Mouse (Mus musculus) lung, postnatal 0 days (tissue): ENCODE measurements around the gene Topors. TPM values are rescaled to one million over a fixed set of nuclear protein-coding genes. Genes with fewer than 3 reads are reported as not detected.
A peak's percentile ranks its signal among the peaks of the same experiment; 100 is the strongest.

Experiments
- ATAC-seq: fragments of 200-750 bp; cut with Nextera tagmentation; 2 replicates; pipeline ENCODE4 v1.8.0; 2017; ENCODE audit warnings: moderate library complexity
- DNase-seq: peaks from one replicate; pipeline ENCODE4 v3.0.0-alpha.2; 2016; ENCODE audit warnings: low spot score
- H3K27ac ChIP-seq: fragments of 300-500 bp; sonication (generic); 2 replicates; pipeline ENCODE4 v1.5.1; 2014; ENCODE audit warnings: antibody characterized with exemption, mild to moderate bottlenecking, low read length, mixed read lengths
- H3K27me3 ChIP-seq: fragments of 300-500 bp; sonication (generic); replicated peaks from 2 replicates; pipeline ENCODE4 v1.6.1; 2014; ENCODE audit warnings: low read length, mixed read lengths; ENCODE audit not compliant: insufficient read depth
- H3K36me3 ChIP-seq: fragments of 300-500 bp; sonication (generic); 2 replicates; pipeline ENCODE4 v1.6.1; 2014; ENCODE audit warnings: low read length, mixed read lengths; ENCODE audit not compliant: insufficient read depth
- H3K4me1 ChIP-seq: fragments of 300-500 bp; sonication (generic); 2 replicates; pipeline ENCODE4 v1.6.1; 2014; ENCODE audit warnings: antibody characterized with exemption, low read depth, low read length, mixed read lengths; ENCODE audit not compliant: insufficient read depth
- H3K4me2 ChIP-seq: fragments of 300-500 bp; sonication (generic); replicated peaks from 2 replicates; pipeline ENCODE4 v1.6.1; 2014; ENCODE audit warnings: low read depth, mild to moderate bottlenecking, low read length, moderate library complexity, mixed read lengths
- H3K4me3 ChIP-seq: fragments of 300-500 bp; sonication (generic); 2 replicates; pipeline ENCODE4 v1.5.1; 2014; ENCODE audit warnings: low read depth, low read length
- H3K9ac ChIP-seq: fragments of 300-500 bp; sonication (generic); replicated peaks from 2 replicates; pipeline ENCODE4 v1.6.1; 2014; ENCODE audit warnings: low read depth, mild to moderate bottlenecking
- H3K9me3 ChIP-seq: fragments of 300-500 bp; sonication (generic); 2 replicates; pipeline ENCODE4 v1.6.1; 2016; ENCODE audit warnings: low read length, mixed read lengths
- CTCF ChIP-seq: IDR thresholded peaks from 2 replicates; pipeline ENCODE4 v1.5.1; 2016; ENCODE audit warnings: antibody characterized with exemption, mild to moderate bottlenecking
- EP300 ChIP-seq: IDR thresholded peaks from 2 replicates; pipeline ENCODE4 v1.6.1; 2016; ENCODE audit warnings: antibody characterized with exemption, mild to moderate bottlenecking, control low read depth
- WGBS: fragments of 180-500 bp; shearing (Covaris S2); extraction: QIAGEN DNeasy Blood & Tissue Kit; methylation state at CpG from one replicate; pipeline ENCODE4 v1.1.7; 2014; 5-methylcytosine and 5-hydroxymethylcytosine counted together
- polyA plus RNA-seq: library from polyadenylated mRNA; unstranded; fragments of >200 nt; fragmentation: Nextera tagmentation; extraction: Ambion mirVana; gene quantifications from 2 replicates; pipeline ENCODE4 v1.2.1, GENCODE M21; 2015

Gene Topors
- polyA plus RNA-seq, 1 experiment from 2014 or later = 25.4 TPM

DNA sequence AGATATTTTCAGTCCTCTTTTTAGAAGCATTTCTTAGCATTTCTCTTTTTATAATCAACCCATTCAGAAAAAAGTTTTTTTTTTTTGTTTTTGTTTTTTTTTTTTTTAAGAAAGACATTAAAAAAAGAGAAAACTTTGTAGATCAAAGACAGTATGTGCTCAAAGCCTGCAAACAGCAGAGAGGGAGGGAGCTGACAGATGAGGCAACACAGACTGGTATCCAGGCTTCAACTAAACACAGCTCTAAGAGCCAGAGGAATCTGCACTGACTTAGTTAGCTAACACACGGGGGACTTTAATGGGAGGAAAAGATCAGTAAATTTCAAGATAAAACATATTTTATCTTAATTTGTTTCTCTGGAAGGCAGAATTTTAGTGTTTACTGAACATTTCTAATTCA, 5.3 kb downstream of the Topors start:
- no peak overlapping the region for H3K27ac ChIP-seq
- no peak overlapping the region for H3K9ac ChIP-seq
- no peak overlapping the region for H3K4me2 ChIP-seq
- DNase-seq = peak; percentile 72
- peaks cover 11% of the 10 kb centered on the region; the same call in 1 of the 2 replicates for H3K4me1 ChIP-seq
- TF ChIP-seq CTCF (no peak), EP300 (no peak)
- H3K9me3 ChIP-seq = no peaks in the 10 kb centered on the region
- no peaks in the 10 kb centered on the region for H3K27me3 ChIP-seq
- H3K4me3 ChIP-seq = no peak overlapping the region
- peaks cover 27% of the 10 kb centered on the region for H3K36me3 ChIP-seq
- 43% methylated on average over 1 of the region's 1 CpGs for WGBS
- no peak for ATAC-seq

DNA sequence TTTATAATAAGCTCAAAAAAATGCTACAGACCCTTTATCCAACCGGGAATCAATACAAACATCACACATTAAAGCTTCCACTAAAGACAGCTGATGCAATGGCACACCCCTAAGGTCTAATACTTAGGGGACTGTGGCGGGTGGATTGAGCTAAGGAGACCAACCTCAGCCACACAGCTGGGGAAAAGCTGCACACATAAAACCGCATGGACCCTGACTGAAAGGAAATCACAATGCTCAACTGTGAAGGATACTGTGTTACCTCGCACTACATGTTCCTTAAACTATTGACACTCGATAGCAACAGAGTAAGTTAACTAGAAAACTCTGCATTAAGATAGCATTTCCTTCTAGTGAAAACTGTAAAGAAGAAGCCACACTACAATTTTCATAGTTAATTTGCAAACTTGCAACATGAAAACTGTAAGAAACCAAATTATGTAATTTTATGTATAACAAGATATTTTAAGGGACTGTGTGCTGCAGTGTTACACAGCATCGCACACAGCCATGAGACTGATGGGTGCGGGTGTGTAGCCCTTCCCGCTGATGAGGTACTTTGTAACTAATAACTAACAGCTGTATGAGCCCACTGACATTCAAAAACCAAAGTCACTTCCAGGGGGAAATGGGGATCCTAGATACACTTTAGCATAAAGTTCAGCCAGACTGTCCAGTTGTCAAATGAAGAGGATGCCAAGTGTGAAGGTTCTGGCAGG, 15.1 kb downstream of the Topors start:
- no peak for DNase-seq
- no peak overlapping the region for H3K9ac ChIP-seq
- WGBS = 78% methylated on average over 8 of the region's 8 CpGs

DNA sequence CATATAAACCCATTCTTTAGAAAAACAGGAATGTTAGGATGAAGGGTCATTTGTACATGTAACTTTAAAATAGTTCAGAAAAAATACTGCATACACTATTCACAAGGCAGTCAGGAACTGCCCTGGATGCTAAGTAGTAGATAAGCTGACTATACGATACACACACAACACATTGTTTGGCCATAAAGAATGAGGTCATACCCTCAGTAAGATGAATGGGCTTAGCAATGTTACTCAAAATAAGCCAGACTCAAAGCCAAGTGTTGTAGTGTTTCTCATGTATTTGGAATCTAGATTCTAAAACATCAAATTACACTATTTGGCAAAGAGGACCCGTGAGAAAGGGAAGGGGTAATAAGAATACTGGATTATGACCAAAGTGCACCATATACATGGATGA, 15.9 kb downstream of the Topors start:
- Histone ChIP-seq H3K27me3 (no peaks in the 10 kb centered on the region), H3K4me3 (no peak overlapping the region), H3K27ac (no peak overlapping the region), H3K9ac (no peak overlapping the region), H3K9me3 (no peaks in the 10 kb centered on the region), H3K4me2 (no peak overlapping the region), H3K36me3 (no peaks in the 10 kb centered on the region), H3K4me1 (no peaks in the 10 kb centered on the region)
- DNase-seq (no peak), ATAC-seq (peak; percentile 56)
- WGBS = 43% methylated on average over 2 of the region's 2 CpGs
- TF ChIP-seq EP300 = no peak
- TF ChIP-seq CTCF = no peak

More for the DNA sequence above, 15.1 kb downstream of the Topors start:
- no peak for TF ChIP-seq EP300
- TF ChIP-seq CTCF = no peak
- H3K9me3 ChIP-seq = no peaks in the 10 kb centered on the region
- H3K4me2 ChIP-seq = no peak overlapping the region
- H3K27ac ChIP-seq = no peak overlapping the region
- no peaks in the 10 kb centered on the region for H3K36me3 ChIP-seq
- no peaks in the 10 kb centered on the region for H3K4me1 ChIP-seq
- no peak overlapping the region for H3K4me3 ChIP-seq
- no peaks in the 10 kb centered on the region for H3K27me3 ChIP-seq
- no peak for ATAC-seq

DNA sequence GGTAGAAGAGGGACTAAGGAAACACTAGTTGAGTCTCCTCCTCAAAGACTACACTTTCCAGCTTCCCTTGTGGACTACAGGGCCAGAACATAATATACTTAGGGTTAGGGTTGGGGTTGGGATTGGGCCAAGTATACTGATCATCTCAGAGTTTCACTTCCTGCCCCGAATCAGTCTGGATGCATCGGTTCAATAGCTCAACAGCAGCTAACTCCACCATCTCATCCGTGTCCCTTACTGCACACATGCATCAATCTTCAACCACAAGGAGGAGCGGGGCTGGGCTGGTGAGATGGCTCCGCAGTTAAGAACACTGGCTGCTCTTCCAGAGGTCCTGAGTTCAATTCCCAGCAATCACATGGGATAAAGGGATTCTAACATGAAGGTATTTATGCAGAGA, 18.7 kb downstream of the Topors start:
- H3K4me3 ChIP-seq = no peak overlapping the region
- no peaks in the 10 kb centered on the region for H3K36me3 ChIP-seq
- 85% methylated on average over 5 of the region's 5 CpGs for WGBS
- no peaks in the 10 kb centered on the region for H3K9me3 ChIP-seq
- DNase-seq (no peak), ATAC-seq (no peak)
- no peaks in the 10 kb centered on the region for H3K27me3 ChIP-seq
- no peak for TF ChIP-seq CTCF
- TF ChIP-seq EP300 = no peak
- no peak overlapping the region for H3K9ac ChIP-seq
- no peak overlapping the region for H3K4me2 ChIP-seq
- no peak overlapping the region for H3K27ac ChIP-seq
- no peaks in the 10 kb centered on the region for H3K4me1 ChIP-seq

DNA sequence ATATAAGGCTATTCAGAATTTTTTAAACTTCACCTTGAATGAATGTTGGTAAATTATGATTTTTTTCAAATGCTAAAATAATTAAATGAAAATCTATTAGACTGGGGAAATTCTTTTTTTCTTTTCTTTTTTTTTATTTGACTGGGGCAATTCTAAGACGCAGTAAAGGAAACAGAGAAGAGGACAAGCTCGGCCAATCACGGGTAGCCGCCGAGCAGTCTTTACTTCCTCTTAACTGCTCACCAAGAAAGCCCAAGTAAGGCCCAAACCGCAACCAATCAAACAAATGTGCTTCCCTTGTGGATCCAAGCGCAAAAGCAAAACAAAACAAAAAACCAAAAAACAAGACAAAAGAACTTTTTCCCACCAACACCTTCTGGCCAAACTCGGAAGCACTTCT, 25.6 kb downstream of the Topors start:
- H3K9me3 ChIP-seq = no peaks in the 10 kb centered on the region
- ATAC-seq = no peak
- H3K27me3 ChIP-seq = no peaks in the 10 kb centered on the region
- H3K4me2 ChIP-seq = no peak overlapping the region
- TF ChIP-seq CTCF (no peak), EP300 (no peak)
- 74% methylated on average over 8 of the region's 8 CpGs for WGBS
- DNase-seq = no peak
- no peak overlapping the region for H3K4me3 ChIP-seq
- H3K36me3 ChIP-seq = no peaks in the 10 kb centered on the region
- no peak overlapping the region for H3K9ac ChIP-seq
- no peak overlapping the region for H3K27ac ChIP-seq
- no peaks in the 10 kb centered on the region for H3K4me1 ChIP-seq

DNA sequence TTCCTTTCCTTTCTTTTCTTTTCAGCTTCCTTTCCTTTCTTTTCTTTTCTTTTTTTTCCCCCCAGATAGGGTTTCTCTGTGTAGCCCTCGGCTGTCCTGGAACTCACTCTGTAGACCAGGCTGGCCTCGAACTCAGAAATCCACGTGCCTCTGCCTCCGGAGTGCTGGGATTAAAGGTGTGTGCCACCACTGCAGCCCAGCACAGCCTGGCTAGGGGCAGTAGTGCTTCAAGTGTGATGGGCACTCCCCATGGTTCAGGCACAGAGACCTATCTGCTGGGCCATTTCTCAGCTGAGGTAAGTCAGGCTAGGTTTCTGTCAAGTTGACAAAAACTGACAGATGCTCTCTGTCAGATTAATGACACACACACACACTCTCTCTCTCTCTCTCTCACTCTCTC, 26.6 kb downstream of the Topors start:
- DNase-seq (no peak), ATAC-seq (no peak)
- Histone ChIP-seq H3K4me3 (no peak overlapping the region), H3K4me2 (no peak overlapping the region), H3K36me3 (no peaks in the 10 kb centered on the region), H3K27ac (no peak overlapping the region), H3K4me1 (no peaks in the 10 kb centered on the region), H3K9ac (no peak overlapping the region), H3K9me3 (no peaks in the 10 kb centered on the region), H3K27me3 (no peaks in the 10 kb centered on the region)
- no peak for TF ChIP-seq CTCF
- TF ChIP-seq EP300 = no peak
- WGBS = 95% methylated on average over 4 of the region's 4 CpGs

DNA sequence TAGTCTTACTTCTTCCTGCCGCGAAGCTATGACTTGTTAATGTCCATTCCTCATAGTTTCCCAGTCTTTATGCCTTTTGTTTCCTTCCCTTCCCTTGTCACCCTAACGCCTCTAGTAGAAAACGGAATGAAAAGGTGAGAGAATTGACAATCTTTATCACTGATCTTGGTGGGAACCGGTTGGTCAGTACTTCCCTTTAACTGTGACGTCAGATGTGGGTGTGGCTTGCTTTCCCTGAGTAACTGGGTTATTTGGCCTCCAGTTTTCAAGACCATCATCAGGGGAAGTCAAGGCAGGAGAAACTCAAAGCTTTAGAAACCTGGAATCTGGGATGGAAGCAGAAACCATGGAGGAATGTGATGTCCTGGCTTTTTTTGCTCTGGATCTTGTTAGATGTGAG, 27.7 kb downstream of the Topors start:
- Histone ChIP-seq H3K9me3 (no peaks in the 10 kb centered on the region), H3K9ac (no peak overlapping the region), H3K4me1 (no peaks in the 10 kb centered on the region), H3K4me3 (no peak overlapping the region), H3K4me2 (no peak overlapping the region), H3K36me3 (no peaks in the 10 kb centered on the region), H3K27ac (no peak overlapping the region), H3K27me3 (no peaks in the 10 kb centered on the region)
- TF ChIP-seq CTCF (no peak), EP300 (no peak)
- DNase-seq (peak; percentile 23), ATAC-seq (no peak)
- WGBS = 42% methylated on average over 6 of the region's 6 CpGs
